Mouse (Mus musculus) kidney, adult 2 months (tissue): ENCODE data around the gene Snx33. TPM values are rescaled to one million over a fixed set of nuclear protein-coding genes. Genes with fewer than 3 reads are reported as not detected.

Experiments
- DNase-seq: peaks from one replicate; pipeline ENCODE4 v3.0.0; 2021
- H3K27ac ChIP-seq: fragments of 200-500 bp; 2 replicates; pipeline ENCODE4 v1.5.1; 2012; ENCODE audit warnings: low read depth, low read length, control low read depth, inconsistent platforms; ENCODE audit not compliant: insufficient read depth
- H3K27me3 ChIP-seq: fragments of 200-500 bp; replicated peaks from 2 replicates; pipeline ENCODE4 v1.6.1; 2012; ENCODE audit warnings: mild to moderate bottlenecking, moderate library complexity, low read length, inconsistent platforms; ENCODE audit not compliant: control insufficient read depth, insufficient read depth
- H3K36me3 ChIP-seq: fragments of 200-500 bp; 2 replicates; pipeline ENCODE4 v1.6.1; 2012; ENCODE audit warnings: mild to moderate bottlenecking, moderate library complexity, low read length, inconsistent platforms; ENCODE audit not compliant: control insufficient read depth, insufficient read depth
- H3K4me1 ChIP-seq: fragments of 200-500 bp; 2 replicates; pipeline ENCODE4 v1.6.1; 2011; ENCODE audit warnings: low read length; ENCODE audit not compliant: control insufficient read depth, insufficient read depth
- H3K4me3 ChIP-seq: fragments of 200-500 bp; 2 replicates; pipeline ENCODE4 v1.5.1; 2011; ENCODE audit warnings: mild to moderate bottlenecking, low read depth, low read length, control low read depth; ENCODE audit not compliant: insufficient read depth
- CTCF ChIP-seq: fragments of 200-500 bp; conservative IDR thresholded peaks from 2 replicates; pipeline ENCODE4 v1.5.1; 2011; ENCODE audit warnings: low read depth, mild to moderate bottlenecking, control low read depth, low read length, moderate library complexity, mixed read lengths; ENCODE audit not compliant: insufficient read depth, insufficient read length
- POLR2A ChIP-seq: fragments of 200-500 bp; IDR thresholded peaks from one replicate; pipeline ENCODE4 v1.6.1; 2011; ENCODE audit warnings: low read depth, low read length, control low read depth
- WGBS: fragments of 180-500 bp; shearing (Covaris S2); methylation state at CpG from one replicate; pipeline ENCODE4 v1.1.7; 2018; 5-methylcytosine and 5-hydroxymethylcytosine counted together
- polyA plus RNA-seq: library from polyadenylated mRNA; depleted of rRNA; stranded (reverse); fragments of >200 nt; gene quantifications from 2 replicates; pipeline ENCODE4 v1.2.3, GENCODE M21; 2012

Gene Snx33
- polyA plus RNA-seq, 1 experiment = 12.0 TPM

DNA sequence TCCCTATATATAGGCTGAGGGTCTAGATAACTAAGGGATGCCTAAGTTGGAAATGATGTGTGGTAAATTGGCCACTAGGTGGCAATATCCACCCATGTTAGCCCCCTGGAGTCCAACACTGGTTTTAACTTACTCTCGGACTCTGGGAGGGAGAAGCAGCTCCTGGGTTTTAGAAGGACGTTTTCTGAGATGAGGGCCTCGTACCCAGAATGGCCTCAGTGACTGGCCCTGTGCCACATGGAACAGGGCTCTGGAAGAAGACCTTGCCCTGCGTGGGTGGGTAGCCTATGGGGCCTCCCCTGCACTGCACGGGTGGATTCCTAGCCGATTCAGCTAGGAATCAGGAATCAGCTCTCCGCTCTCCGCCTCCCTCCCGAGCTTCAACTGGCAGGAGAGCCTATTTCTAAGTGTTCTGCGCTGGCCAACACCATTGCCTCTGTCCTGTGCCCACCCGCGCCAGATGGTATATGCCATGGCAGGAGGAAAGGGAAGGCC is 36.6 kb downstream of the Snx33 start:
- Histone ChIP-seq H3K27ac (no peak overlapping the region), H3K36me3 (no peaks in the 10 kb centered on the region), H3K27me3 (no peaks in the 10 kb centered on the region), H3K4me3 (no peak overlapping the region), H3K4me1 (no peaks in the 10 kb centered on the region)
- TF ChIP-seq CTCF = peak; percentile 66
- TF ChIP-seq POLR2A = no peak
- 40% methylated on average over 12 of the region's 12 CpGs for WGBS
- DNase-seq = peak; percentile 78

DNA sequence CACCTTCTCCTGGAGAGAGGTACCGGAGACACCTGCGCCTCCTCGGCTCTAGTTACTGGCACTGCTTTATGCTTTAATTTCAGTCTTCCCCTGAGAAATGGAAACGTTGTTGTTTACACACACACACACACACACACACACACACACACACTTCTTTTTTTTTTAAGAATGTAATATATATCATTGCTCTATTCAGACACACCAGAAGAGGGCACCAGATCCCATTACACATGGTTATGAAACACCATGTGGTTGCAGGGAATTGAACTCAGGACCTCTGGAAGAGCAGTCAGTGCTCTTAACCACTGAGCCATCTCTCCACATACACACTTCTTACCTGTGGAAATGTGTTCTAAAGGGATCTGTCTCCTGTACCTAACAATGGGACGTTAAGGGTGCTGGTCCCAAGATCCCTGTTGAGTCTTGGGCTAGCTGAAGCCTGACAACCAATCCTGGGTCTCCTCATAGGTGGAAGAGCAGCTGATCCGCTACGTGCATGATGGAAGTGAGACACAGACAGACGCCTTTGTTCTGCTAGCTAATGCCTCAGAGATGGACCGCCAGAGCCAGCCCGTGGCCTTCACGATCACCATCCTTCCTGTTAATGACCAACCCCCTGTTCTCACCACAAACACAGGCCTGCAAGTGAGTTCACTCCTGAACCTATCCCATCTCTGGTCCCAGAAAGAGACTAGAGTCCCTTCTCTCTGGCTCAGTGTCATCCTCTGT is 37.5 kb downstream of the Snx33 start:
- DNase-seq = no peak
- 70% methylated on average over 11 of the region's 11 CpGs for WGBS
- H3K4me3 ChIP-seq = no peak overlapping the region
- H3K27ac ChIP-seq = no peak overlapping the region
- TF ChIP-seq CTCF (no peak), POLR2A (no peak)
- H3K36me3 ChIP-seq = no peaks in the 10 kb centered on the region
- H3K27me3 ChIP-seq = no peaks in the 10 kb centered on the region
- no peaks in the 10 kb centered on the region for H3K4me1 ChIP-seq

DNA sequence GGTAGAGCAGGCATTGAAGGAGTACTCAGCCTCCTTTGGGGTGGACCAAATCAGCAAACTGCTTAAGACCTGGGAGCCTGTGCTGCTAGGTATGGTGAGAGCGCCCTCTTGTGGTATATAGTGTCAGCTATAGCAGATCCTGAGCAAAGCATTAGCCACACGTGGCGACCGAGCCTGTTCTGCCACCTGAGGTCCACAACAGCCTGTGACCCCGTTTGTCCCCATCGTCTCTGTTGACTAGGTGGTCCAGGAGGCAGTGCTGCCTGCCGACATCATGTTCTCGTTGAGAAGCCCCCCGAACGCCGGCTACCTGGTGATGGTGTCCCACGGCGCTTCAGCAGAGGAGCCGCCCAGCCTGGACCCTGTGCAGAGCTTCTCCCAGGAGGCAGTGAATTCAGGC is 38.4 kb downstream of the Snx33 start:
- no peak overlapping the region for H3K4me3 ChIP-seq
- no peaks in the 10 kb centered on the region for H3K27me3 ChIP-seq
- H3K4me1 ChIP-seq = no peaks in the 10 kb centered on the region
- no peak overlapping the region for H3K27ac ChIP-seq
- WGBS = 26% methylated on average over 14 of the region's 14 CpGs
- peak; percentile 85 for DNase-seq
- H3K36me3 ChIP-seq = no peaks in the 10 kb centered on the region
- TF ChIP-seq CTCF = peak; percentile 94
- no peak for TF ChIP-seq POLR2A

DNA sequence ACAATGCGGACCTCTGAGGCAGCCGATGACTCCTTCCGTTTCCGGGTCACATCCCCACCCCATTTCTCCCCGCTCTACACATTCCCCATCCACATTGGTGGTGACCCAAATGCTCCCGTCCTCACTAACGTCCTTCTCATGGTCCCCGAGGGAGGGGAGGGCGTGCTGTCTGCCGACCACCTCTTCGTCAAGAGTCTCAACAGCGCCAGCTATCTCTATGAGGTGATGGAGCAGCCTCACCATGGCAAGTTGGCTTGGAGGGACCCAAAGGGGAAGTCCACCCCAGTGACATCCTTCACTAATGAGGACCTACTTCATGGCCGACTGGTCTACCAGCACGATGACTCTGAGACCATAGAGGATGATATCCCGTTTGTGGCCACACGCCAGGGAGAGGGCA is 40.6 kb downstream of the Snx33 start:
- no peak for TF ChIP-seq CTCF
- no peak for TF ChIP-seq POLR2A
- Histone ChIP-seq H3K36me3 (no peaks in the 10 kb centered on the region), H3K27ac (no peak overlapping the region), H3K4me3 (no peak overlapping the region), H3K4me1 (no peaks in the 10 kb centered on the region), H3K27me3 (no peaks in the 10 kb centered on the region)
- no peak for DNase-seq
- 88% methylated on average over 16 of the region's 16 CpGs for WGBS

DNA sequence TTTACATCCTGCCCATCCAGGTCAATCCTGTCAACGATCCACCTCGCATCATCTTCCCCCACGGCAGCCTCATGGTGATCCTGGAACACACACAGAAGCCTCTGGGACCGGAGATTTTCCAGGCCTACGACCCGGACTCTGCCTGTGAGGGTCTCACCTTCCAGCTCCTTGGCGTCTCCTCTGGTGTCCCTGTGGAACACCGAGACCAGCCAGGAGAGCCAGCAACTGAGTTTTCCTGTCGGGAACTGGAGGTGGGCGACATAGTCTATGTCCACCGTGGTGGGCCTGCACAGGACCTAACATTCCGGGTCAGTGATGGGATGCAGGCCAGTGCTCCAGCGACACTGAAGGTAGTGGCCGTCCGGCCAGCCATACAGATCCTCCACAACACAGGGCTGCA is 41.6 kb downstream of the Snx33 start:
- Histone ChIP-seq H3K27ac (no peak overlapping the region), H3K4me1 (no peaks in the 10 kb centered on the region), H3K36me3 (no peaks in the 10 kb centered on the region), H3K27me3 (no peaks in the 10 kb centered on the region), H3K4me3 (no peak overlapping the region)
- 96% methylated on average over 15 of the region's 15 CpGs for WGBS
- no peak for DNase-seq
- TF ChIP-seq POLR2A (no peak), CTCF (no peak)

DNA sequence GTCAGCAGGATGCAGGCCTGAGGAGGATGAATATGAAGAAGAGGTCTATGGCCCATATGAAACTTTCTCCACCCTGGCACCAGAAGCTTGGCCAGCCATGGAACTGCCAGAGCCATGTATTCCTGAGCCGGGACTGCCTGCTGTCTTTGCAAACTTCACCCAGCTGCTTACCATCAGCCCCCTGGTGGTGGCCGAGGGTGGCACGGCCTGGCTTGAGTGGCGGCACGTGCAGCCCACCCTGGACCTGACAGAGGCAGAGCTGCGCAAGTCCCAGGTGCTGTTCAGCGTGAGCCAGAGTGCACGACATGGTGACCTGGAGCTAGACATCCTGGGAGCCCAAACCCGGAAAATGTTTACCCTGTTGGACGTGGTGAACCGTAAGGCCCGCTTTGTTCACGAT is 42.1 kb downstream of the Snx33 start:
- WGBS = 64% methylated on average over 13 of the region's 13 CpGs
- no peaks in the 10 kb centered on the region for H3K4me1 ChIP-seq
- TF ChIP-seq CTCF = no peak; the same call in 1 of the 2 replicates
- TF ChIP-seq POLR2A = no peak

DNA sequence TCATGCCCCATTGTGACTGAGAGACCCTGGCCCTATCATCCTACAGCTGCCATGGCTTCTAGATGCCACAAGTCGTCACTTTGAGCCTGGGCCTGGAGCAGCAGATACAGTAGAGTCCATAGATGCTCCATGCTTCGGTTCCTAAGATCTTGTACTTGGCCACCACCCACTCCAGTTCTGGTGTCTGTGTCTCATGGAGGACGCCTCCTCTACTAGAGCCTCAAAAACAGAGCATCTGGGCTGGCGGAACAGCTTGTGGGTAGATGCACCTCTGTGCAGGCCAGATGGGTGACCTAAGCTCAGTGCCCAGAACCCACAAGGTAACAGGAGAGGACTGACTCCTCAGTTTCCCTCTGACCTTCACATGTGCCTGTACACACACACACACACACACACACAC is 43.8 kb downstream of the Snx33 start:
- H3K27me3 ChIP-seq = no peaks in the 10 kb centered on the region
- no peak overlapping the region for H3K27ac ChIP-seq
- no peak for DNase-seq
- no peak overlapping the region for H3K4me3 ChIP-seq
- H3K4me1 ChIP-seq = no peaks in the 10 kb centered on the region
- 94% methylated on average over 4 of the region's 4 CpGs for WGBS
- TF ChIP-seq CTCF (no peak), POLR2A (no peak)
- no peaks in the 10 kb centered on the region for H3K36me3 ChIP-seq

More for the DNA sequence above, 42.1 kb downstream of the Snx33 start:
- no peak for DNase-seq
- Histone ChIP-seq H3K4me3 (no peak overlapping the region), H3K27me3 (no peaks in the 10 kb centered on the region), H3K27ac (no peak overlapping the region), H3K36me3 (no peaks in the 10 kb centered on the region)

DNA sequence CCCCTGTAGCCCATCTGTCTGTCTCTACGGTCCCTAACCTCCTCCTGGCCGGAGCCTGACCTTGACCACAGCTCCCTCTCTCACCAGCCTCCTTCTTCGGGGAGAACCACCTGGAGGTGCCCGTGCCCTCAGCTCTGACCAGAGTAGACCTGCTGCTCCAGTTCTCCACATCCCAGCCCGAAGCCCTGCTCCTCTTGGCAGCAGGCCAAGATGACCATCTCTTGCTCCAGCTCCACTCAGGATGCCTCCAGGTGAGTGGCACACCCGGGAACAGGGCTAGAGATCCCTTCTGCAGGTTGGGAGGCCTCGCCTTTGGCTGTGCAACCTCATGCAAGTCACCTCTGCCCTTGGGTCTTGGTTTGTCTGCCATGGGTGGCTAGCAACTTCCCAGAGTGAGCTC is 44.7 kb downstream of the Snx33 start:
- no peaks in the 10 kb centered on the region for H3K36me3 ChIP-seq
- DNase-seq = no peak
- H3K27ac ChIP-seq = no peak overlapping the region
- H3K4me1 ChIP-seq = no peaks in the 10 kb centered on the region
- TF ChIP-seq POLR2A = no peak
- no peak for TF ChIP-seq CTCF
- H3K4me3 ChIP-seq = no peak overlapping the region
- H3K27me3 ChIP-seq = no peaks in the 10 kb centered on the region
- WGBS = 61% methylated on average over 7 of the region's 7 CpGs
